Mouse (Mus musculus) hindbrain, embryonic 13.5 days (tissue): ENCODE results near the gene Itgad. TPM values are rescaled to one million over a fixed set of nuclear protein-coding genes. Genes with fewer than 3 reads are reported as not detected.

Experiments
- ATAC-seq: fragments of 200-750 bp; cut with Nextera tagmentation; 2 replicates; pipeline ENCODE4 v1.8.0; 2017; ENCODE audit warnings: moderate TSS enrichment; ENCODE audit not compliant: low FRiP score
- H3K27ac ChIP-seq: fragments of 300-500 bp; sonication (generic); 2 replicates; pipeline ENCODE4 v1.5.1; 2015; ENCODE audit warnings: inconsistent platforms, mild to moderate bottlenecking, moderate library complexity
- H3K27me3 ChIP-seq: fragments of 300-500 bp; sonication (generic); 2 replicates; pipeline ENCODE4 v1.6.1; 2015; ENCODE audit warnings: mild to moderate bottlenecking, inconsistent platforms
- H3K36me3 ChIP-seq: fragments of 300-500 bp; sonication (generic); 2 replicates; pipeline ENCODE4 v1.6.1; 2015; ENCODE audit warnings: mild to moderate bottlenecking, inconsistent platforms
- H3K4me1 ChIP-seq: fragments of 300-500 bp; sonication (generic); replicated peaks from 2 replicates; pipeline ENCODE4 v1.6.1; 2015; ENCODE audit warnings: inconsistent platforms
- H3K4me2 ChIP-seq: fragments of 300-500 bp; sonication (generic); 2 replicates; pipeline ENCODE4 v1.6.1; 2015; ENCODE audit warnings: inconsistent platforms, mild to moderate bottlenecking, moderate library complexity
- H3K4me3 ChIP-seq: fragments of 300-500 bp; sonication (generic); 2 replicates; pipeline ENCODE4 v1.5.1; 2015; ENCODE audit warnings: mild to moderate bottlenecking, inconsistent platforms
- H3K9ac ChIP-seq: fragments of 300-500 bp; sonication (generic); 2 replicates; pipeline ENCODE4 v1.6.1; 2015; ENCODE audit warnings: mild to moderate bottlenecking, inconsistent platforms
- H3K9me3 ChIP-seq: fragments of 300-500 bp; sonication (generic); 2 replicates; pipeline ENCODE4 v1.6.1; 2016; ENCODE audit warnings: inconsistent platforms
- WGBS: fragments of 180-500 bp; shearing (Covaris S2); methylation state at CpG from one replicate; pipeline ENCODE4 v1.1.7; 2015; 5-methylcytosine and 5-hydroxymethylcytosine counted together
- polyA plus RNA-seq: library from polyadenylated mRNA; unstranded; fragments of >200 nt; fragmentation: Nextera tagmentation; extraction: Ambion mirVana; gene quantifications from 2 replicates; pipeline ENCODE4 v1.2.1, GENCODE M21; 2015

Gene Itgad
- polyA plus RNA-seq, 1 experiment from 2014 or later = not detected

DNA sequence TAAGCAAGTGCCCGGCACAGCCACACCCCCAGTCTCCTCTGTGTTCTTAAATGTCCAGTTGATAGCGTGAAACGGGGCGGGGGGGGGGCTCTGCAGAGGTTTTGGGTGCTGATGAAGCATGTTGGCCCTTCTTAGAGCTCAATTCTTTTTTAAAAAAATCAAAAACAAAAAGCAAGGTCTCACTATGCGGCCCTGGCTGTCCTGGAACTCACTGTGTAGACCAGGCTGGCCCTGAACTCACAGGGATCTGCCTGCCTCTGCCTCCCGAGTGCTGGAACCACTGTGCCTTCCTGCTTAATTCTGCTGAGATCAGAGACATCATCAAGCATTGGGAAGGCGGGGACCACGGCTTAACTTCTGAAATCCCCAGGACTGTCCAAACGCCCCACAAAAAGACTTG lies 47.4 kb downstream of the Itgad start:
- no peaks in the 10 kb centered on the region for H3K27me3 ChIP-seq
- 92% methylated on average over 9 of the region's 9 CpGs for WGBS
- no peak overlapping the region for H3K27ac ChIP-seq
- H3K9ac ChIP-seq = no peak overlapping the region
- H3K4me3 ChIP-seq = no peak overlapping the region
- H3K4me1 ChIP-seq = no peaks in the 10 kb centered on the region
- no peaks in the 10 kb centered on the region for H3K36me3 ChIP-seq
- H3K9me3 ChIP-seq = no peaks in the 10 kb centered on the region
- no peak overlapping the region for H3K4me2 ChIP-seq
- no peak for ATAC-seq

GRCm38 (mm10) chr7:128203071-128203470 lies 48.9 kb downstream of the Itgad start:
- no peaks in the 10 kb centered on the region for H3K36me3 ChIP-seq
- 69% methylated on average over 9 of the region's 9 CpGs for WGBS
- no peaks in the 10 kb centered on the region for H3K4me1 ChIP-seq
- no peak overlapping the region for H3K4me2 ChIP-seq
- H3K27me3 ChIP-seq = no peaks in the 10 kb centered on the region
- no peak overlapping the region for H3K4me3 ChIP-seq
- no peaks in the 10 kb centered on the region for H3K9me3 ChIP-seq
- H3K9ac ChIP-seq = no peak overlapping the region
- no peak overlapping the region for H3K27ac ChIP-seq
- ATAC-seq = no peak

DNA sequence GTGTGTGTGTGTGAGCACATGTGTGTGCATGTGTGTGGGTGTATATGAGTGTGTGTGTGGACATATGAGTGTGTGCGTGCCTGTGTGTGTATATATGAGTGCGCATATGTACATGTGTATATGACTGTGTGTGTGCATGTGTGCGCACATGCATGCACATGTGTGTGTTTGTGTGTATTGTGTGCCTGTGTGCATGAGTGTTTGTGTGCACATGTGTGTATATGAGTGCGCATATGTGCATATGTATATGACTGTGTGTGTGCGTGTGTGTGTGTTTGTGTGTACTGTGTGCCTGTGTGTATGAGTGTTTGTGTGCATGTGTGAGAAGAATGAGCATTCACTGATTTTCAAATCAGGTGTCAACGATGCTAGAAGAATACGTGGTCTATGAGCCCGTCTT lies 50.0 kb downstream of the Itgad start:
- H3K4me1 ChIP-seq = no peaks in the 10 kb centered on the region
- H3K36me3 ChIP-seq = no peaks in the 10 kb centered on the region
- no peaks in the 10 kb centered on the region for H3K9me3 ChIP-seq
- no peak overlapping the region for H3K9ac ChIP-seq
- no peak for ATAC-seq
- no peak overlapping the region for H3K4me2 ChIP-seq
- no peaks in the 10 kb centered on the region for H3K27me3 ChIP-seq
- WGBS = 90% methylated on average over 8 of the region's 8 CpGs
- no peak overlapping the region for H3K4me3 ChIP-seq
- H3K27ac ChIP-seq = no peak overlapping the region

DNA sequence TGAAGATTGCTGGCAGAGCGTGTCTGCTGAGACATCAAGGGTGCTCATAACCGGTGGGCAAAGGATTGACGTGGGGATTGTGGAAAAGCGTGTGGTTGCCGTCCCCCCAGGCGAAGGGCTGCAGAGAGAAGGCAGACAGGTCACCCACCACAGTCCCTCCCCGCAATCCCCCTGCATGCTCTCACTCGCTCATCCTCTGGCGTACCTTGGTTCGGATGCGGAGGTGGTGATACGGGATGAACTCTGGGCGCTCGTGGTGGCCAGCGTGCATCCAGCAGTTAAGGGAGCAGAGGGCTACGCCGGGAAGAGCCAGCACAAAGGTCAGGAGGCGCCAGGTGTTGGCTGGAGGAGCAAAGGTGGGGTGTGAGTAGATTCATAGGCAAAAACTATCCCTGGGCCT lies 51.5 kb downstream of the Itgad start:
- H3K4me3 ChIP-seq = no peak overlapping the region
- H3K27ac ChIP-seq = no peak overlapping the region
- no peaks in the 10 kb centered on the region for H3K36me3 ChIP-seq
- no peaks in the 10 kb centered on the region for H3K4me1 ChIP-seq
- ATAC-seq = no peak
- no peaks in the 10 kb centered on the region for H3K27me3 ChIP-seq
- H3K4me2 ChIP-seq = no peak overlapping the region
- WGBS = 86% methylated on average over 18 of the region's 18 CpGs
- no peak overlapping the region for H3K9ac ChIP-seq
- H3K9me3 ChIP-seq = no peaks in the 10 kb centered on the region

DNA sequence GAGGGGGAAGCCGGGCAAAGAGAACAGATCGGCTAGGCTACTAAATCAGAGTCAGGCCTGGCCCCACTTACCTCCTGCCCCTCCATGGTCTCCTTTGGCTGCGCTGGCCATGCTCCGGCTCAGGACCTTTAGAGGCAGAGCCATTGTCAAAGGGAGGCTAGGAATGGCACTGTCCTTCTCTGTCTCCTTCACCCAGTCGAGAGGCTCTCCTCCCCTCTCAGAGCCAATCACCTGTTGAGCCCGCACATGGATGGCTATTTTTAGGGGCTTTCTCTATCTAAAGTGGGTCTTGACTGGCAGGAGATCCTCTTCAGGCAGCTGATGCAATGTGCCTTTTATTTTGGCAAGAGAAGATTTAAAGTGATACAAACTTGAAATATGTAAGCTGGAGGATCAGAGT lies 52.0 kb downstream of the Itgad start, which contains the start of gene Cox6a2:
TSS of gene Cox6a2 (minus strand) at position 236 of the 400 bp plus-strand sequence.
- Histone ChIP-seq H3K4me3 (no peak within 1 kb of the TSS), H3K27ac (no peak within 1 kb of the TSS), H3K27me3 (no peaks in the 10 kb centered on the region), H3K9ac (no peak within 1 kb of the TSS), H3K4me2 (no peak within 1 kb of the TSS), H3K4me1 (no peaks in the 10 kb centered on the region), H3K36me3 (no peaks in the 10 kb centered on the region), H3K9me3 (no peaks in the 10 kb centered on the region)
- WGBS = 83% methylated on average over 6 of the region's 6 CpGs
- no peak for ATAC-seq

GRCm38 (mm10) chr7:128208187-128208586 lies 54.0 kb downstream of the Itgad start:
- H3K9ac ChIP-seq = no peak overlapping the region
- H3K4me3 ChIP-seq = no peak overlapping the region
- 12% methylated on average over 4 of the region's 4 CpGs for WGBS
- ATAC-seq = no peak
- no peaks in the 10 kb centered on the region for H3K36me3 ChIP-seq
- no peak overlapping the region for H3K4me2 ChIP-seq
- H3K9me3 ChIP-seq = no peaks in the 10 kb centered on the region
- no peaks in the 10 kb centered on the region for H3K4me1 ChIP-seq
- H3K27me3 ChIP-seq = no peaks in the 10 kb centered on the region
- no peak overlapping the region for H3K27ac ChIP-seq

DNA sequence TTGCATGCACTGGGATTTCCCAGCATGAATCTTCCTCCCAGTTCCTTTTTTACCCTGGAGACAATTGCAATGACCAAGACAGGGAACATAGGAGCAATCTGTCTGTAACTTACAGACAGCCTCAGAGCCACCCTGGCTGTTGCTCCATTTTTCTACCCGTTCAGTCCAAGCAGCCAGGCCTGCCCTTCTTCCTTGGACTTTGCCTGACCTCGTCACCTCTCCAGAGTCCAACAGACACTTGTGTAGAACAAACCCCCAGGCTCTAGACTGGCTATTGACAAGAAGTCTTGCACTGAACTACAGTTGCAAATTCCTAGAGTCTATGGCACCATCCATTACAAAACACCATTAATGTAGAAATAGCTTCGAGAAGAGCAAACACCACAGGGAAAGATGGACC lies 55.6 kb downstream of the Itgad start:
- Histone ChIP-seq H3K27ac (no peak overlapping the region), H3K9ac (no peak overlapping the region), H3K4me2 (no peak overlapping the region), H3K4me1 (no peaks in the 10 kb centered on the region), H3K9me3 (no peaks in the 10 kb centered on the region), H3K27me3 (no peaks in the 10 kb centered on the region), H3K36me3 (no peaks in the 10 kb centered on the region), H3K4me3 (no peak overlapping the region)
- no peak for ATAC-seq
- 62% methylated on average over 3 of the region's 3 CpGs for WGBS

- Histone ChIP-seq H3K4me2 (no peak overlapping the region), H3K4me3 (no peak overlapping the region), H3K27me3 (no peaks in the 10 kb centered on the region), H3K9ac (no peak overlapping the region), H3K27ac (no peak overlapping the region), H3K36me3 (no peaks in the 10 kb centered on the region), H3K4me1 (no peaks in the 10 kb centered on the region), H3K9me3 (no peaks in the 10 kb centered on the region)
- WGBS = 86% methylated on average over 4 of the region's 4 CpGs
- ATAC-seq = no peak
These were observed 65.8 kb downstream of the Itgad start for GRCm38 (mm10) chr7:128219952-128220351.

GRCm38 (mm10) chr7:128220936-128221335 lies 66.8 kb downstream of the Itgad start:
- Histone ChIP-seq H3K9me3 (no peaks in the 10 kb centered on the region), H3K27me3 (no peaks in the 10 kb centered on the region), H3K4me3 (no peak overlapping the region), H3K4me1 (no peaks in the 10 kb centered on the region), H3K9ac (no peak overlapping the region), H3K4me2 (no peak overlapping the region), H3K27ac (no peak overlapping the region), H3K36me3 (no peaks in the 10 kb centered on the region)
- no peak for ATAC-seq
- WGBS = 89% methylated on average over 3 of the region's 3 CpGs

GRCm38 (mm10) chr7:128231741-128232140 lies 77.6 kb downstream of the Itgad start:
- H3K4me1 ChIP-seq = peaks cover 6% of the 10 kb centered on the region
- H3K9ac ChIP-seq = no peak overlapping the region
- WGBS = 46% methylated on average over 8 of the region's 8 CpGs
- ATAC-seq = no peak
- H3K4me2 ChIP-seq = no peak overlapping the region
- no peaks in the 10 kb centered on the region for H3K27me3 ChIP-seq
- no peaks in the 10 kb centered on the region for H3K36me3 ChIP-seq
- no peak overlapping the region for H3K27ac ChIP-seq
- no peak overlapping the region for H3K4me3 ChIP-seq
- no peaks in the 10 kb centered on the region for H3K9me3 ChIP-seq

DNA sequence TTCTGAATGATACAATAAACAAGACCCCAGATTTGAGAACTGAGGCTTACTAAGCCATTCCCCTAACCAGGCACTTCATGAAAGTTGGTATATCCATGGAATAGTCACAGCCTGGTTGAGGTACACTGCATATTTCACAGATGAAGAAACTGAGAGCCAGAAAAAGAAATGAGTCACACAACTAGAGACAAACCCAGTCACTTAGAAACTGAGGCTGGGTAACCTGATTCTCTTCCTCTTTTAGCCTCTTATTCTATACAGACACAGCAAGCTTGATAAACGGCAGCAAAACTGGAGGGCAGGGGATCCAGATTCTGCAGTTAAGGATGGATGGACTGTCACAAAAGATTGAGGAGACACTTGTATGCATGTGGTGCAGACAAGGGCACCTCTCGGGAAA lies 80.6 kb downstream of the Itgad start:
- H3K36me3 ChIP-seq = 0 out of 2 replicates have a peak, but pooled peaks cover under 1% of the 10 kb centered on the region
- H3K9me3 ChIP-seq = no peaks in the 10 kb centered on the region
- H3K4me2 ChIP-seq = no peak overlapping the region
- H3K27ac ChIP-seq = no peak overlapping the region
- H3K27me3 ChIP-seq = no peaks in the 10 kb centered on the region
- H3K9ac ChIP-seq = no peak overlapping the region
- ATAC-seq = no peak
- WGBS = 86% methylated on average over 2 of the region's 2 CpGs
- H3K4me1 ChIP-seq = peaks cover 23% of the 10 kb centered on the region
- H3K4me3 ChIP-seq = no peak overlapping the region

DNA sequence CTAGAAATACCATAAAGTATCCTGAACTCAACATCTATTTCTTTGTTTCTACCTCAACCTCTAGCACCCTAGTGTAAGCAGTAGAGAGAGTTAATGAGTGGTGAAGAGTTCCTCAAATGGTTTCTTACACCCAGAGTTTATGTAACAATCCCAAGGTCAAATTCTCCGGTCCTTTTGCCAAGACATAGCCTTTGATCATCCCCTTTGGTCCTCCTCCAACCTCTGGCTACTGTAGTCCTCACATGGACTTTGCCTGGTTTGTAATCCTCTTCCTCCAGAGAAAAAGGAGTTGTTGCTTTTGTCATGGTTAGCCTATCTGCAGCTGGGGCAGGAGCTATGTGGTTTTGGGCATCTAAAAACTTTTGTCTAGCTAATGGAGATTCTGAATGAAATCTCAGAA lies 81.3 kb downstream of the Itgad start:
- no peak overlapping the region for H3K4me2 ChIP-seq
- ATAC-seq = no peak
- H3K27ac ChIP-seq = no peak overlapping the region
- H3K4me1 ChIP-seq = peaks cover 28% of the 10 kb centered on the region
- peaks cover 8% of the 10 kb centered on the region for H3K36me3 ChIP-seq
- WGBS = 90% methylated on average over 1 of the region's 1 CpGs
- no peaks in the 10 kb centered on the region for H3K9me3 ChIP-seq
- H3K9ac ChIP-seq = no peak overlapping the region
- no peaks in the 10 kb centered on the region for H3K27me3 ChIP-seq
- H3K4me3 ChIP-seq = no peak overlapping the region

DNA sequence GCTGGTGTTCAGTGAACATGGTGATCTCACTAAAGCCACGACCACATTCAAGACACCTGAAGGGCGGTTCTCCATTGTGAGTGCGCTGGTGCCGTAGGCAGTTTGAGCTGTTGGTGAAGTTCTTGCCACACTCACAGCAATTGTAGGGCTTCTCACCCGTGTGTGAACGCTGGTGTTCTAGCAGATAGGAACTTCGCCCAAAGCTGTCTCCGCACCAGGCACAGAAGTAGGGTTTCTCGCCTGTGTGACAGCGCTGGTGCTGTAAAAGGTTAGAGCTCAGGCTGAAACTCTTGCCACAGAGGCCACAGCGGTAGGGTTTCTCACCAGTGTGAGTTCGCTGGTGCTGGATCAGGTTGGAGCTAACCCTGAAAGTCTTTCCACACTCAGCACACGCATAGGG lies 82.2 kb downstream of the Itgad start:
- 0 out of 2 replicates have a peak overlapping the region, but pooled peaks have one; percentile 70 for H3K4me3 ChIP-seq
- peak overlapping the region; percentile 93 for H3K4me2 ChIP-seq
- peak overlapping the region; percentile 80; the same call in 1 of the 2 replicates for H3K9ac ChIP-seq

More for the DNA sequence above, 82.2 kb downstream of the Itgad start:
- Histone ChIP-seq H3K4me1 (peaks cover 32% of the 10 kb centered on the region), H3K27me3 (no peaks in the 10 kb centered on the region), H3K36me3 (peaks cover 17% of the 10 kb centered on the region), H3K27ac (peak overlapping the region; percentile 98; the same call in 1 of the 2 replicates), H3K9me3 (no peaks in the 10 kb centered on the region)
- WGBS = 96% methylated on average over 13 of the region's 13 CpGs
- ATAC-seq = no peak
